8 mouse cellular contexts compared by ENCODE assay signal in genomic region chr7:109050831-109051230, GRCm38 (mm10).
"Had no signal": no experiment of that assay in that cellular context is flagged by ENCODE, and none has a peak within 500 bp of the region (broad histone marks: within the 10 kb centered on the region; RNA-seq: fewer than 3 reads in every experiment).

No protein-coding gene starts in this region.

- DNase-seq: kidney, postnatal 36 days; left cerebral cortex, postnatal 4 days; lung, adult 18-20 months; right cerebral cortex, postnatal 14 days had no signal

- H3K4me3 ChIP-seq: limb, embryonic 13.5 days; midbrain, embryonic 13.5 days had no signal

- H3K27ac ChIP-seq: kidney, postnatal 0 days; limb, embryonic 13.5 days; liver, embryonic 14.5 days; midbrain, embryonic 13.5 days had no signal
